Mouse (Mus musculus) embryo, embryonic 9.5 days (tissue): ENCODE measurements around the gene Ptprs.

Experiments used
- DNase-seq: peaks from one replicate; pipeline ENCODE4 v3.0.0-alpha.2; 2017; ENCODE audit errors: extremely low spot score

Ptprs gene

DNA sequence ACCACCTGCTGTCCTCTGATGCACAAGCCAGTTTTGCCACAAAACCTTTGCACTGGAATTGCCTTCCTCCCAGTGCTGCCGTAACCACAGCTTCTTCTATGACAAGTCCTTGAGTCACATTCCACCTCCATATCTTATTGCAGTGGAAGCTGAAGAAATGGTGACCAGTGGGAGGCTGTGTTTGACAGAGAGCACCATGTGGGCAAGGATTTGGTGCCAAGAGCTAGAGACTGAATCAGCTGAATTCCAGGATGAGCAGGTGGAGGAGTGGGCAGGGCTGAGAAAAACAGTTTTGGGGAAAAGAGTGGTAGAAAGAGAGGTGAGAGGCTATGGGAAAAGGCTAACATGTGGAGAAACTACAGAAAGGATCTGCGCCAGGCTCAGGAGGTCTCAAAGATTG, 17.6 kb upstream of the Ptprs start:
- no peak for DNase-seq

DNA sequence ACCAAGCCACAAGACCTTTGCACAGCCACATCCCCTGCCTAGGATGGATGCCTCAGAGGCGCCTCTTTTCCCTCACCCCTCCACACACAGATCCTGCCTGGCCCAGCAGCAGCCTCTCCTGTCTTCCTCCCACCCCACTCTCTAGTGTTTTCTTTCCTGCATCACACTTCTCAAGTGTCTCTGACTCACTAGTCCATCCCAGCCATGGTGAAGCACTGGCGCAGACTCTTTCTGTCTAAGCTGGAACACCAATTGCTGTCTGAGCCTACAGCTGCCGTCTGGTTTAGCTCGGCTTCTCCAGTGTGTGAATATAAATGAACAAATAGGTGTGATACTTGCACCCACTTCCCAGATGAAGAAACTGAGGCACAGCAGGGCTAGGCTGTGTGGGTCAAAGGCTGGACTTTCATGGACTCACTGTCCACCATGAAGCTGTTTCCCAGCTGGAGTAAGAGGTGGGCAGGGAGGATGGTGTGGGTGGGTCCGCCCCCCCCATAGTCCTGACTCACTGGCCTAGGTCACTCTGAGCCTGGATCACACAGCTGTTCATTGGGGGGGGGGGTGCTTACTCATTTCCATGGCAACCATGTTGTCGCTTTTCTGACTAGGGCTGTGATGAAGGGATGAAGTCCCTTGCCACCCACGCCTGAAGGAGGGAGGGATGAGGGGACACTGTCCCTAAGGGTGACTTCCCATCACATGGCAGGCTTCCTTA, 14.3 kb upstream of the Ptprs start:
- DNase-seq: no peak

- DNase-seq: peak; percentile 85
Observed at GRCm38 (mm10) chr17:56488028-56488427, 11.7 kb upstream of the Ptprs start.

DNA sequence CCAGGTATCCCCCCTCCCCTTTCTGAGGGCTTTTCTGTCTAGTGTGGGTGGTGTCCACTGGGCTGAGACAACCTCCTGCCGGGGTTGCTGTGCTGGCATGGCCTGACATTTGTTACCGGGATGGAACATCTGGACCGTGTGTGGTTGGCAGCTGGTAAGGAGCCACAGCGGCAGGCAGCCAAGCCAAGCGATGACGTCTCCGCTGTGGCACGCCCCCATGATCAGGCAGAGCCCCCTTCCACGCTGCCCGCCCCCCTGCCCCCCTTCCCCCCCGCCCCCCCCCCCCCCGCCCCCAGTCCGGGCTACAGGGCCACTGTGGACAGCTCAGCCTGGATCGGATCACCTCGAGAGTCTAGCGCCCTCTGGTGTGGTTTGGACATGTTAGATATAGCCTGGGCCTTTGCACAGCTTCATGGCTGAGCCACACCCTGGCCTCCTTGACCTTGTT, 11.2 kb upstream of the Ptprs start:
- DNase-seq: no peak

DNA sequence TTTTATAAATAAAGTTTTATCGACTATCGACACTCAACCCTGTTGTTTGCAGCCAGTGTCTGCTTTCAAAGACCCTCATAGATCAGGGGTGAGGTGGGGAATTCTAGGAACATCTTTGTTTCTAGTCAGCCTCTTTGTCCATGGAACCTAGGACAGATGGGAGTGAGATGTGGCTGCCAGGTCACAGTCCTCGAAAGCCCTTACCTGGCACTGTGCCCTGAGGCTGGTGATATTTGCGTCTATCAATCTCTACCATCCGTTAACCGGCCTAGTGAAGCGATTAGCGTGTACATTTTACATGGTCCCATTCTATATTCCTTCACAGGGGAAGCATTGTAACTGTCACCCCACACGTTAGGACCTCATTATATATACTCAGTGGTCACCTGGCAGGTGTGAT, 9.6 kb upstream of the Ptprs start:
- DNase-seq: no peak

DNA sequence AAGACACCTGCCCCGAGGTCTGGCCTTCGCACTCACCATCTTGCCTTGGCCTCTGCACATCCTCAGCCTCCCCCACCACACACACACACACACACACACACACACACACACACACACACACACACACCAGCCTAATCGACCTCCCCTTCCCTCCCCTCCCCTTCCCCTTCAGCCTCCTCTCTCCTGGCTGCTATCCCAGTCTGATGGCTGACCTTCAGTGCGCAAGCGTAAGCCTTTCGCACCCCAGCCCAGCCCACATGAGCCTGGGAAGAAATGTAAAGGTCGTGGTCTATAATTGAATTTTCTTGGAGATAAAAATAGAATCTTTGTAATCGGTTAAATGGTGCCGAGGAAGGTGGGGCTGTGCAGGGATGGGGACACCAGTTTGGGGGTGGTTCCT, 8.8 kb upstream of the Ptprs start:
- no peak for DNase-seq

DNA sequence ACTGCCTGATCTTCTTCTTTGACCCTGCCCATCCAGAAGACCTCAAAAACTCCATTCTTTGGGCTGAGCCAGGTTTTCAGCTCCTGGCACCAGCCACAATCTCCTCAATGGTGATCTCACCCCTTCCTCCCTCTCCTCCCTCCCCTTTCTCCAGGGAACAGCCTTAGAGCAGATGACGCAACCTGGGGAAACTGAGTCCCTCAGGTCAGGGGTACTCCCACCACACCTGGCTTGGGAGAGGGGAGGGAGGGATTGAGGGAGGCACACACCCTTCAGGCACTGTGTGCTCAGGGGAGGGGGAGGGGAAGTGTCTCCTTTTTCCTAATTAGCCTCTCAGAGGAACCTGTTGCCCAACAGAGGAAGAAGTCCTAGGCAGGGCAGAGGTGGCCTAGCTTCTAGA, 6.4 kb upstream of the Ptprs start:
- no peak for DNase-seq

GRCm38 (mm10) chr17:56479358-56479757, 3.1 kb upstream of the Ptprs start:
- DNase-seq: peak; percentile 70

DNA sequence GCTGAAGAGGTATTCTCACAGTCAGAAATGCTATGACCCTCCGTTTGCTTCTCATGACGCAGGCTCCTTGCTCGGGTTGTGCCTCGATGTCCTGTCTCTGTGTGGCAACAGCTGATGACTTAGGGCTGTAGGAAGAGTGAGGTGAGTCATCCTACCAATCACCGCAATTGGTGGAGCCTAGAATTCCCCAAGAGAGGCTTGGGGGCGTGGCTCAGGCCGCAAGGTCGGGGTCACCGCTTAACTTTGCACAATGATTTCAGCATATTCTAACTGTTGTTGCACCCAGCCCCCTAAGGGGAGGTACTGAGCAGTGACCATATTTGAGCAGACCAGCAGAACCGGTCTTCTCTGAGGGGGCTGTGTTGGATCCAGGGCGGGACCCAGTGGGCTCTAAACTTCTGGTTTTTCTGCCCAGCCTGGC, 1.9 kb upstream of the Ptprs start:
- DNase-seq: no peak

- DNase-seq: no peak
Observed at GRCm38 (mm10) chr17:56477191-56477818, 1.0 kb upstream of the Ptprs start.

- no peak for DNase-seq
Observed at GRCm38 (mm10) chr17:56475584-56476401, 490 bp downstream of the Ptprs start.

DNA sequence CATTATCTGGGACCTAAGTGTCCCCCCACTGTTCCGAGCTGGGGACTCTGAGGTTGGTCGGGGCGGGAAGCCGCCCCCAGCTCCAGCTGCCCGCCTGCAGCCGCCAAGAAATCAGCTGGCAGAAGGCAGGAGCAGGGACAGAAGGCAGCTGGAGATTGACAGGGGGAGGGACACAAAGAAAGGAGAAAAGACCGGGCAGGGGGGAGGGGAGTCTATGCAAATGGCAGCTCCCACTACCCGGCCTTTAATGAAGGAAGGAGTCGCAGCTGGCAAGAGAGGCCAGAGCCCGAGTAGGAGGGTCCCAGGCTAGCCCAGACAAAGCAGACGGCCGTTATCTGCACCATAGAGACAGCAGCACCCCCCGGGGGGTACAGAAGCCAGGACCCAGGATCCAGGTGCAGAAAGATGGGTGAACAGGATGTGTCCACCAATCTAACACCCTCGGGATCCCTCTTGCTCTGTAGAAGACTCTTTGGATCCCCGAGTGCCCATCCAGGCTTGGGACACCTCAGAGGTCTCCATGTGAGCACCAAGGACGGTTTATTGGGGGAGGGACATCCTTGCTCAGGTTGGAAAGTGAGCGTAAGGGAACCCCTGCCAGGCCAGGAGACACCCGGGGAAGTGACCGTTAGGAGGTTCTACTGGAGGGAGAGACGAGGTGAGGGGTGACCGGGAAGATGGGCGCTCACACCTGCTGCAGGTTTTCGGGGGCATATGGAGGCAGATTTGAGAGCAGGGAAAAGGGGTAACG, 1.3 kb downstream of the Ptprs start:
- peak; percentile 83 for DNase-seq

DNA sequence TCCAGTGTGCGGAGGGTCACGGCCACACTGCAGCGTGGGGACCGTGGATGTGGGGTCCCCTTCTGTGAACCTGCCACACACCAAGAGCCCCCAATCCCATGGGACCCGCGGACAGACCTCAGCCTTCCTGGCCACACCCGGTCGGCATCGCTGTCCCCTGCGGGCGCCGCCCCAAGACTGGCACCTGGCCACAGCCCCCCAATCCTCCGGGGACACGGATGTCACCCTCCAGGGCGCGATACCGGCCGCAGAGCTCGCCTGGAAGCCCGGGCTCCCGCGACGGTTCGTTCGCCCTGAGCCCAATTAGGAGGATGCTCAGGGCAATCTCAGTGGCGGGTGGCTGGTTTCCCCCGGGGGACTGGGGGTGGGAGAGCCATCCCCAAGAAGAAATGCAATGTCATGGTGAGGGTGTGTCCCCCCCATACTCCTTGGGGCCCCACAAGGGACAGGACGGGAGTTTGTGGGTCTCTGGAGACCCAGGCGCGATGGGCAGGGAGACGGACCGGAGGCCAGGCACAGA, 1.9 kb downstream of the Ptprs start:
- DNase-seq: no peak

DNA sequence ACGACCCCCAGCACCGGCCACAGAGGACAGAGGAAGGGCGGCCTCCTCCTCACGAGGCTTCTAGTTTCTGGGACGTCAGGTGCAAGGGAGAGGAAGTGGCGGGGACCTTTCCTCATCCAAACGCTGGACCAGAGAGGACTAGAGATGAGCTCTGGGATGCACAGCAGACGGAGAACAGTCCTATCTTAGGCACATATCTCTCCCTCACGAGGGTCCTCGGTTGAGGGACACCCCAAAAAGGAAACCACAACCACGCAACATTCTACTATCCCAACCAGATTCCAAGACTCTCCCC, 2.7 kb downstream of the Ptprs start:
- no peak for DNase-seq

DNA sequence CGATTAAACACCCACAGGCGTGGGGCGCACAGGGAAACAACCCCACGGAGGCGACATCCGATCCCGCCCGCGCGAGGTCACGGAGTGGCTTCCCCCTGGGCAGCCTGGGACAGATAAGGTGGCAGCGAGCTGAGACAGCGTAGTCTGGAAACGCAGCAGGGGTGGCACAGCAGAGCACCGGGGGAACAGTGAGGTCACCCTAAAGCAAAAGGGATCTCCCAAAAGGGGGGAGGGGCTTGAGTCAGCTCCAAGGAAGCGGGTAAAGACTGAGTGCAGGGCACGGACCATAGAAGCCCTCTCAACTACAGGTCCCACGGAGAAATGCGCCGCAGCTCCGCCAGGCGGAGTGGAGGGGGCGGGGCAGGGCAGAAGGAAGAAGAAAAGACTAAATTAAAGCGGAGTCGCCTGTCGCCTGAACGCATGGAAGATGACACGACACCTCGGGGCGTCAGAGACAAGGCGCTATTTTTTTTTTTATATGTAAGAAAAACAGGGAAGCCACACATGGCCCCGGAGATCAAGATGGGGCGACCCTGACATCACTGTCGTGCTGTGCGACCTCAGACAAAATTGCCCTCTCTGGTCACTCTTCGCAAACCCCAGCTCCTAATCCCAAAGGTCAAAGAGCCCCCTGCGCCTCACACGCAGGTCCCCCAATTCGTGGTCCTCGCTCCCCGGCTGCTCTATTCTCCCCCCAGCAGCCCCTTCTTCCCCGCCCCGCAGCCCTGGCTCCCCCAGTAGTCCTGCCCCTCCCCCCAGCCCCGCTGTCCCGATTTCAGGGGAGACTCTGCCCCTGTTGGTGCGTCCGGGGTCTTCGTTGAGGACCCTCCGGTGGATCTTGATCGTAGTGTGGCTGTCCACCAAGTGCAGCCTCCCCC, 3.3 kb downstream of the Ptprs start:
- DNase-seq: peak; percentile 65

- DNase-seq: no peak
Observed at GRCm38 (mm10) chr17:56472121-56472520, 4.2 kb downstream of the Ptprs start.

DNA sequence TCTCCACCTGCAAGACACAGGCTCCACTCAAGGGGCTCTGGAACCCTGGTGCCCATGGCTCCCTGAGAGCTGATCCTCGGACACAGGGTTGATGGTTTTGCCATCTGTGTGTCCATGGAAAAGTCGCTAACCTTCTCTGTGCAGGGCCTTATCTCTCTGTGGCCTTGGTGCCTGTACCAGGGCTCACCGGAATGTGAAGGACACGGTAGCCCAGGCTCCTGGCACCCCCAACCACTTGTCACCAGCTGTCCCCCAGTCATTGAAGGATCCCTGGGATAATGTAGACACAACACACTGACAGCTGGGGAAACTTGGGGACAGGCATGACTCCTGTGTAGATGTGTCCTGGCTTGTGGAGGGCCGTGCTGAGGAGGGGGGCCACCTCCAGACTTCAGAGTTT, 5.1 kb downstream of the Ptprs start:
- DNase-seq: no peak

DNA sequence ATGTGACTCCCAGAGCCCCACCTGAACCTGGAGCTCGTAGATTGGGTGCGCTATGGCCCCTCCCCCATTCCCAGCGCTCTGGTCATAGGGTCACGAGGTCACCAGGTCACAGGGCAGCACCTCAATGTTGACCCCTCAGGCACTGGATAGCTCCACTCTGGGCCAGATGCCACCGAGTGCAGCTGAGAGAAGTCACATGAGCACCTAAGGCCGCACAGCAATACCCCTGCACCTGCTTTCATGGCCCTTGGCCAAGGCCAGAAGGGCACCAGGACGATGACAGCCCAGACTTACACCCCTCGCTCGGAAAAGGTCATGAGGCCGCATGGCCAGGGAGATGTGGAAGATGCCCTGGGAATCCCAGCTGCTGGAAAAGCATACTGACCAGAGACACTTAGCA, 5.7 kb downstream of the Ptprs start:
- DNase-seq: no peak

DNA sequence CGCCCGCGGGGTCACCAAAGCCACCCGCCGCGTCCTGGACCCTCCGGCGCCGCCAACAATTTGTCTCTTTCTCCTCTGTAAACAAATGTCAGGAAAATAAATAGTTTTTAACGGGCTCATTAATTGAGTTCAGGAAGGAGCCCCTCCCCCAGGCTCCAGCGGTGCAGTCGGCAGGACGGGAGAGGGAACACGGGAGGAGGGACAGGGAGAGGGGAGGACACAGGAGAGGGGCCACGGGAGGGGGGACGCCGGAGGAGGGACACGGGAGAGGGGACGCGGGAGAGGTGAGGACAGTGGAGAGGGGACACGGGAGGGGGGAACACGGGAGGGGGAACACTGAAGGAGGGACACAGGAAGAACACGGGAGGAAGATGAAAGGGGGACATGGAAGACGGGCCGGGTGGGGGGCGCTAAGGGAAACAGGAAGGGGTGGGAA, 6.3 kb downstream of the Ptprs start:
- peak; percentile 65 for DNase-seq

GRCm38 (mm10) chr17:56469275-56469674, 7.0 kb downstream of the Ptprs start:
- no peak for DNase-seq

GRCm38 (mm10) chr17:56468870-56469269, 7.4 kb downstream of the Ptprs start:
- no peak for DNase-seq
